Mouse (Mus musculus): ENCODE data around the gene Dpm1.

Gene Dpm1

GRCm38 (mm10) chr2:168161514-168161971 lies 68.8 kb downstream of the Dpm1 start:
- DNase-seq = no peak

GRCm38 (mm10) chr2:168160370-168160930 lies 69.9 kb downstream of the Dpm1 start:
- DNase-seq = no peak

All from cerebellum, postnatal 36 days (tissue).